Mouse (Mus musculus) kidney, adult 11 months (tissue): Measurements from ENCODE around the gene Arnt2.

Experiments
- DNase-seq: peaks from one replicate; pipeline ENCODE4 v3.0.0; 2022

Gene Arnt2

DNA sequence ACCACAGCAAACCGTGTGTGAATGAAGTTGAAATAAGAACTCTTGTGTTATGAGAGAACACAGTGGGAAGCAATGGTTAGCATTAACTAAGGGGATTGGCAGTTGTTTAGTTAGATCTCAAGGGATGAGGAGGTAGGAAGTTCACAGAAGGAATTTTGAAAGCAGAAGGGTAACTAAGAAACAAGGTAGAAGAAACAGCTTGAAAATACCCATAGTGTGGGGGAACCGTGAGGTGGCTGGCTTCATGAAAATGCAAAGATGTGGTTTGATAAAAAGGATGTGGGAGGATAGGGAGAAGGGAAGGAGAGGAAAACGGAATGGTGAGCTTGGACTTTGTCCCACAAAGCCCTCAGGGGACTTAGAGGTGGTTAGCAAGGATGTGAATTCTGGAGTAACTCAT is 125.0 kb downstream of the Arnt2 start:
- no peak for DNase-seq

- no peak for DNase-seq
These were observed 127.7 kb downstream of the Arnt2 start for GRCm38 (mm10) chr7:84282231-84282630.

- DNase-seq, result no peak
These were observed 130.7 kb downstream of the Arnt2 start for GRCm38 (mm10) chr7:84279231-84279630.

DNA sequence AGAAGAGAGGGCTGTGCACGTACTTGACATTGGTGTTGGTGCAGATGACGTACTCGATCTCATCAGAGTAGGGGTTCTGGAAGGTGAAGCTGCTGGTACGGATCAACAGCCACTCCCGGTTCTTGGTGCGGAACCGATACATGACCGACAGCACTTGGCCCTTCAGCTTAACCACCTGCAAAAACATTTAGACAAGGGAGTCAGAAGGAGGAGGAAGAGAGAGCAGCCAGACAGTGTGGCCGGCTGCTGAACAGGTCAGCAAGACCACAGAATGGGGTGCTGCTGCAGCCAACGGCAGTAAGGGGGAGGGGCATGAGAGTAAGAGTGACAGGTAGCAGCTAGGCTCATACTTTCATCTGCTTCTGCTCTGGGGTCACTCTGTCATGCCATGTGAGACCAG is 134.7 kb downstream of the Arnt2 start:
- no peak for DNase-seq

DNA sequence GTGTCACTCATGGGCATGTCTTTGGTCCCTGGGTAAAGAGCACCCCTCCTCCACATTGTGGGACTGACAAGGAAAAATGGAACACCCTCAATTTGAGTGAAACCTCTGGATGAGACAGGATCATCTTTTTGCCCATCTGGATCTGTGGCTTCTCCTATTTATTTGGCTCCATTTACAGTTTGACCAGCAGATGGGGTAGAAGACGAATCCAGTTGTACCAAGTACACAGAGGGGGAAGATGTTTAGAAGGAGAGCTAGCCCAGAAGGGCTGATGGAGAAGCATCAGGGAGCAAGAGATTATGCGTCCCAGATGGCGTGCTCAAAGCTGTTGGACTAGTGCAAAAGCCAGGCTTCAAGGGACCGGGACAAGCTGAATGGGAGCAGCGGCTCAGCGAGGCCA is 136.0 kb downstream of the Arnt2 start:
- no peak for DNase-seq

- peak; percentile 87 for DNase-seq
These were observed 137.7 kb downstream of the Arnt2 start for GRCm38 (mm10) chr7:84272206-84272818.

DNA sequence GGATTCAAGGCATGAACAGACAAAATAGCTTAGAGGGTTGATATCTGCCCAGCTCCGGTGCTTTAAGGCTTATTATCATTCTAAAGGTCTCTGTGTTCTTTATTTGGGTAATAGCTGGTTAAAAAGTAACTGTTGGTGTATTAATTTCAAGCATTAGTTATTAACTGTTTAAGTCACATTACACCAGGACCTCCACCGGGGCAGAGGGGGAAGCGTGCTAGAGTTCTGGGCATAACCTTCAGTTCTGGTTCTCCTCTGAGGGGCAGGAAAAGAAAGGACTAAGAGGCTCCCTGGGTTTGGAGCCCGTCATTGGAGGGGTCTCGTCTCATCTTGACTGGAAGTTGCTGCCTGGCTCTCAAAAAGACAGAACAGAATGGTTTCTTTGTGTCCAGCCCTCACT is 138.5 kb downstream of the Arnt2 start:
- peak; percentile 21 for DNase-seq

GRCm38 (mm10) chr7:84263466-84263865 is 146.5 kb downstream of the Arnt2 start:
- DNase-seq, result no peak

DNA sequence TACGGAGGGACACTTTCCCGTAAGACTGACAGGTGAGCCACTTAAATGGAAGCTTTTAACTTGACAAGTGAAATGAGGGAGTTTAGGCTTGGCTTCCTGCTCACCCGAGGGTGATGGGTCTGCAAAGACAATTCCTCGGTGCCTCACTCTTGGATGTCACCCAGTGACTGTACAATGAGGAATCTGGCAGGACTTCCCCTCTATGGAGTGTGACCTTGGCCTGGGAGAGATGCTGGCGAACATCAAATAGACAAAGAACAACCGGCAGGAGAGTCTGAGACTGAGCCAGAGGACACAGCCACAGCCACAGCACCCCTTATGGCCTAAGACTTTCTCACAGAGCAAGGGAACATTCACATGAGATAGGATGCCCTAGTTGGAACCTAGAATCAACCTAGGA is 148.6 kb downstream of the Arnt2 start:
- DNase-seq, result no peak

DNA sequence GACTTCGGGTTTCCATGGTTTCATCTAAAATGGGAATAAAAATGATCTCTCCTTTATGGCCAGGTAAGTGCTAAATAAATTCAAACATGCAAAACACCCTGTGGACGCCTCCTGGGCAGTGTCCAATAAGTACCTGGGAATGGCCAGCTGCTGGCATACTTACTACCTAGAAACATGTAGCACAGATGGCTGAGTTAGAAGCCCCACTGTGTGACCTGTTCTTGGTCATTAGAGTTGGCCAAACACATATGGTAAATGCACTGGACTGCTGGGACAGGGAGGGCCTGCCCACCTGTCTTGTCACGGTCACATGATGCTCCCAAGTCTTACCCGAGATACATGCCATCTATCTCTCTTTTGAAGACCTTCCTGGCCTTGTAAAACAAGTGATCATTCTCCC is 149.6 kb downstream of the Arnt2 start:
- no peak for DNase-seq

DNA sequence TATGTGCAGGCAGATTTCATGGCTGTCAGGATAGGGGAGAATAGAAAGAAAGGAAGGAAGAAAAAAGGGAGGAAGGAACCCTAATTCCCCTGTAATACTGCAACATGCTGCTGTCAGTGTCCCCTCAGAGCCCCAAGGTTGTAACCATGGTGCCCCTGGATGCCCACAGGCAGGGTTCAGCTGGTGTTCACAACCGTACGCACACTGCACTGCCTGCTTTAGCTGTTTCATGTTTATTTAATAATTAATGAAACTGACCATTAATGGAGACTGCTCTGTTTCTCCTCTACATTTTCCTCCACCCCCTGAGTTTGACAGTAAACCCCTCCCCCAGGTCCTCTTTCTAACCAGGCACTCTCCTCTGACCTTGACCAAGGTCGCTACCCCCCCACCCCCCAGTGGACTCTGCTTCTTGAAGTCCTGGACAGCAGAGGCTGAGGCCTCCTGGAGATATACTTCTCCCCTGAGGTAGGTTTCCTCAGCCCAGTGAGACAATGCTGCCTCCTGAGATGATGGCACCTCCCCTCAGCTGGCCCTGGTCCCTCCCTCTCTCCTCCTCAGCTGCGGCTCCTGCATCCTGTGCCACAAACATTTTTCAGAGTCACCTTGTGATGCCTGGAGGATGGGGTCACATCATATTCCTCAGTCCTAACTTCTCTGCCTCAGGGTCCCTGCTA is 150.5 kb downstream of the Arnt2 start:
- peak; percentile 42 for DNase-seq

DNA sequence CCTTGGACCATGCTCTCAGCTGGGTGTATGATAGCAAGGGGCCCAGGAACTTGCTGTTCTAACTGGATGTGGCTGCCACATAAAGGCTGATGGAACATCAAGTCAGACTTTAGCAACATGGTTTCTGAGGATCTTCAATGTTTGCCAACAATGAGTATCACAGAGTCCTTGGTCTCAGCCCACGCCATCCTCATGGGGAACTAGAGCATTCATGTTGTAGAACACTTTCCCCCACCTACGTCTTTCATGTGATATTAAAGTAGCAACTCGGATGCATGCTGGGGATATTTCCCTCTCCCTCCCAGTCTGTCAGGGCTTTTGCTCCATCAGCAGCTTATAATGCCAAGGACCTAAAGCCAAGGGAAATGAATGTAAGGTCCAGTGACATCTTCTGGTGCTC is 153.3 kb downstream of the Arnt2 start:
- no peak for DNase-seq

GRCm38 (mm10) chr7:84256245-84256644 is 153.7 kb downstream of the Arnt2 start:
- no peak for DNase-seq

- no peak for DNase-seq
These were observed 155.1 kb downstream of the Arnt2 start for GRCm38 (mm10) chr7:84254916-84255315.

- DNase-seq, result no peak
These were observed 155.7 kb downstream of the Arnt2 start for GRCm38 (mm10) chr7:84254311-84254710.

DNA sequence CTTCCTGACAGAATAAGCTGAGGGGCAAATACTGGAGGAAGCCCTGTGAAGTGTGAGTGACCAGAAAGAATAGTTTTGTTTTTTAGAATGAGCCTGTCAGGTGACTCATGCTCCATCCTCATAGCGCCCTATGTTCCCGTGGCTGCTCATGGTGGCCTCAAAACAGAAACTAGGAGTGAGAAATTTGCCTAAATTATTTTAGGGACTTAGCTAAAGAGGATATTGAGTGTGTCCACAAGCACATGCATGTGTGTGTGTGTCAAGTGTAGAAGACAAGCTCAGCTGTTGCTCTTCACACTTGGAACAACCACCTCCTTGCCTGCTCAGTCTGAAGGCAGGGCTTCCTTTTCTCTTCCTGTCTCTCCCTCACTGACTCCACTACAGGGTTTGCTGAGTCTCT is 158.3 kb downstream of the Arnt2 start:
- no peak for DNase-seq

GRCm38 (mm10) chr7:84250736-84251135 is 159.2 kb downstream of the Arnt2 start:
- DNase-seq, result no peak

GRCm38 (mm10) chr7:84249951-84250350 is 160.0 kb downstream of the Arnt2 start:
- peak; percentile 31 for DNase-seq

- peak; percentile 57 for DNase-seq
These were observed 160.6 kb downstream of the Arnt2 start for GRCm38 (mm10) chr7:84249381-84249780.

DNA sequence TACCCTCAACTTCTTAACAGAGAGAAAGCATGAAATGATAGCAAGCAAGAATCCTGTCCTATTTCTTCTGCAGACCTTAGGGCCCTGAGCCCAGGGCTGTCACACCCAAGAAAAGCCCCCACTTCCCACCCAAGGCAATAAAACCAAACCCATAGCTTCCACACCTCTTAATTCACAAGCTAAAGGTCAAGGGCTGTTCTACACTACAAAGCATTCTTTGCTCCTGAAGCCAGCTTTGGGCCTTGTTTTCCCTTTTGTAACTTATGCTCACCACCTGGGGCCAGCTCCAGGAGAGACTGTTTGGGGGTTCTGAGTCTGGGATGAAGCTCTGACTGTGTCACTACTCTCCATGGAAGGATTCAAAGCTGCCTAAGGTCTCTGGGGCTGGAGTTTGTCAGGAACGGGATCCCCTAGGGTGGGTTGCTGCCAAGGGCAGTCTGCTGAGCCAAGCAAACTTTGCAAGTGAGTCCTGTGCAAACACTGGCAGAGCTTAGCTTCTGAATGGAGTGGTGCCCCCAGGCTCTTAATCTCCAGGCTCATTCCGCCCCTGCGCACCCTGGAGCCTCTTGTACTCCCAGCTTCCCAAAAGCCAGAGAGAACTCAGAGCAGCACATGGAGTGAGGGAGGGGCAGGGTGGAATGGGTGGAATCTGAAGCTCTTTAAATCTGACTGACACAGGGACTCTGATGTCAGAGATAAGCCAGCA is 161.9 kb downstream of the Arnt2 start:
- no peak for DNase-seq

GRCm38 (mm10) chr7:84246878-84247277 is 163.1 kb downstream of the Arnt2 start:
- no peak for DNase-seq

DNA sequence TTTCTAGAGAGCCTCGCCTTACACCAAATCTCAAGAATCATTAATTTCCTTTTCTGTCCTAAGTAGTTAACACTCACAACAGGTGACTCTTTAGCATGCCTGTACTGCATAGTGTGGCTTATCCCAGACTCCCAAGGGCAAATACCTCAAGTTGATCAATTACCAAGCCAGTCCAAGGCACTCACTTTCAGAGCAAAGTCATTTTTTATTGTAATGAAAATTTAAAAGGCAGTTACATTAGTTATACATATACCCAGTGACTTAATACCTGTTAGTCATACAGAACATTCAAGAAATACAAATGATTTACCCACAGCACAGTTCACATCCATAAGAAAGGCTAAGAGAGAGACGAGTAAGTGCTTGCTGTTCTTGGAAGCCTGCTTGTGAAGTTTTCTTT is 163.9 kb downstream of the Arnt2 start:
- DNase-seq, result peak; percentile 72

DNA sequence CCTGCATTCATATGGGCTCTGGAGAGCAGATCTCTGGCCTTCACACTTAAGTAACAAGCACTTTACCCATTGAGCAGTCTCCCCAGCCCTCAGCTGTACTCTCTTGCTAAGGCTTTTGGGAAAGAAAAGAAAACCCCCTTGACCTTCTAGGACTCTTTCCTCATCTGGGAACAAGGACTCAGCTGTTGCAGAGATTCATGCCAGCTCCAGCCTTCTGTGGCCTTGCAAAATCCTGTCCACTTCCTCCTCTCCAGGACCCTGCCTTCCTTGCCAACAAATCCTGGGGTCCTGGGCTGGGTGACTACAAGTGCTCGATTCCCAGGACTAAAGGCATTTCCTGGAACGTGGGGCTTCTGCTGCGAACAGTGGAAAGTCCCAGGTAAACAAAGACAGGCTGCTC is 169.6 kb downstream of the Arnt2 start:
- no peak for DNase-seq

- DNase-seq, result no peak
These were observed 172.3 kb downstream of the Arnt2 start for GRCm38 (mm10) chr7:84237655-84238054.
